Mouse (Mus musculus): ENCODE results near the gene Tprn.

GRCm38 (mm10) chr2:25267746-25268309, 5.4 kb downstream of the Tprn start:
- TF ChIP-seq CTCF (IDR thresholded peaks at IDR 0.05; ENCODE audit: extremely low read depth, insufficient read depth, low read length) = no peak
- no peak for TF ChIP-seq POLR2A (IDR thresholded peaks at IDR 0.05; ENCODE audit: extremely low read depth, insufficient read depth, low read length)
